Mouse (Mus musculus): ENCODE results near the gene Clstn3. TPM values are rescaled to one million over a fixed set of nuclear protein-coding genes. Genes with fewer than 3 reads are reported as not detected.
"Not testable (repeated sequence)": the region's sequence is repeated elsewhere in the genome, so short reads cannot be mapped to it uniquely, and the experiment has no call there.

Clstn3 gene
- polyA plus RNA-seq, 1 experiment from 2014 or later, result 4.1 TPM

DNA sequence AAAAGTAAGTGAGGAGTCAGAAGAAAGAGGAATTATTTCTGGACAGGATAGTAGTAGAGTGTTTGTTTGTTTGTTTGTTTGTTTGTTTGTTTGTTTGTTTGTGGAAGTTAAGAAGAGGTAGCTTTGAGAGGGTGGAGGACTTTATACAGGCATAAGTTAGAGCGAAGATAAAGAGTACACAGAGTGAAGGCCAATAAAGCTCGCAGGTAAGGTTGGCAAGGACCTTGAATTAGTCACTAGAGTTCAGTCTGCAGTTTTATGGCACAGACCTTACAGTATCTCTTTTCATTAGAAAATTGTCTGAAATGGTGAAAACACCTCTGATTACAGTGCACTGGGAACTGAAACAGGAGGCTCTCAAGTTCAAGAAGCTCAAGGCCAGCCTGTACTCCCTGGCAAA is 18.6 kb downstream of the Clstn3 start:
- Histone ChIP-seq H3K9ac (no peak overlapping the region), H3K36me3 (no peaks in the 10 kb centered on the region), H3K27ac (no peak overlapping the region), H3K4me1 (peaks cover 18% of the 10 kb centered on the region), H3K4me3 (no peak overlapping the region), H3K9me3 (replicated peaks) (no peaks in the 10 kb centered on the region), H3K4me2 (no peak overlapping the region), H3K27me3 (replicated peaks) (no peaks in the 10 kb centered on the region)
- WGBS (ENCODE audit: insufficient replicate concordance), result 75% methylated on average over 2 of the region's 2 CpGs
- ATAC-seq, result no peak

- Histone ChIP-seq H3K4me1 (no peaks in the 10 kb centered on the region), H3K9ac (no peak overlapping the region), H3K9me3 (replicated peaks) (no peaks in the 10 kb centered on the region), H3K36me3 (no peaks in the 10 kb centered on the region), H3K4me3 (no peak overlapping the region), H3K4me2 (no peak overlapping the region), H3K27me3 (replicated peaks) (no peaks in the 10 kb centered on the region), H3K27ac (no peak overlapping the region)
- no peak for ATAC-seq
- WGBS (ENCODE audit: insufficient replicate concordance), result 80% methylated on average over 2 of the region's 2 CpGs
Measured at GRCm38 (mm10) chr6:124443338-124443737, 21.3 kb downstream of the Clstn3 start.

DNA sequence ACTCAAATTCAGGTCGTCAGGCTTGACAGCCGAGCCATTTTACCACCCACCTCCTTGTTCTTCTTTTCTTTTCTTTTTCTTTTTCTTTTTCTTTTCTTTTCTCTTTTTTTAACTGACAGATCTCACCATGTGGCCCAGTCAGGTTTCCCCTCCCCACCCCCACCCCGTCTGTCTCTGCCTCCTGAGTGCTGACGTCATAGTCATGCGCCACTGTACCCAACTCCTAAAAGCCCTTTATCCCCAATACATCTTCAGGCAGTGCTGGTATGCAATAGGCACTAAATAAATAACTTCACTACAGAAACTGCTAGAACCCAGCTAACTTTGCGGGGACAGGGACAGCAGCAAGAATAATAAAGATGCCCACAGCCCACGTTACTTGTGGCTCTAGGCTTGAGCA is 28.3 kb downstream of the Clstn3 start:
- Histone ChIP-seq H3K27ac (no peak overlapping the region), H3K36me3 (0 out of 2 replicates have a peak, but pooled peaks cover 4% of the 10 kb centered on the region), H3K4me2 (no peak overlapping the region), H3K4me1 (no peaks in the 10 kb centered on the region), H3K27me3 (replicated peaks) (no peaks in the 10 kb centered on the region), H3K9me3 (replicated peaks) (no peaks in the 10 kb centered on the region), H3K9ac (no peak overlapping the region), H3K4me3 (no peak overlapping the region)
- ATAC-seq, result no peak
- 70% methylated on average over 7 of the region's 7 CpGs for WGBS (ENCODE audit: insufficient replicate concordance)

DNA sequence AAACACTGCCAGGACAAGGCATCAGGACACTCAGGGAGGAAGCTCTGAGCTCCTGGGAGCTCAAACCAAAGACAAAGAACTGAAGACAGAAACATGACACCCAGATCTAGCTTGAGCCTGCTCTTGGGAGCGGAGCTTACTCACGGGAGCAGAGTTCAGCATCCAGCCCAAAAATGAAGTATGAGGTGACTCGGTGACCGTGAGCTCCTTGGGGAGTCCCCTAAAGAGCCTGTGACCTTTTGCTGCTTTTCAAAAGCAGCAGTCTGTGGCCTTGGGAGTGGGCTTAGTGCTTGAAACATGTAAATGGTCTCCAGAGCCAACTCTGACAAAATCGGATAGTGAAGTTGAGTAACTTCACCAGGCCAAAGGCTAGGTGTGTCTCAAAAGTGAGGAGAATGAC is 29.4 kb downstream of the Clstn3 start:
- H3K27me3 ChIP-seq (replicated peaks), result no peaks in the 10 kb centered on the region
- WGBS (ENCODE audit: insufficient replicate concordance), result 71% methylated on average over 5 of the region's 5 CpGs
- no peak overlapping the region for H3K4me2 ChIP-seq
- no peak overlapping the region for H3K4me3 ChIP-seq
- ATAC-seq, result no peak
- no peaks in the 10 kb centered on the region for H3K9me3 ChIP-seq (replicated peaks)
- no peaks in the 10 kb centered on the region for H3K4me1 ChIP-seq
- H3K9ac ChIP-seq, result no peak overlapping the region
- 0 out of 2 replicates have a peak, but pooled peaks cover 4% of the 10 kb centered on the region for H3K36me3 ChIP-seq
- H3K27ac ChIP-seq, result no peak overlapping the region

- Histone ChIP-seq H3K27me3 (replicated peaks) (peaks cover 3% of the 10 kb centered on the region; the same call in 1 of the 2 replicates), H3K36me3 (0 out of 2 replicates have a peak, but pooled peaks cover 4% of the 10 kb centered on the region), H3K9ac (no peak overlapping the region), H3K4me3 (no peak overlapping the region), H3K27ac (no peak overlapping the region), H3K9me3 (replicated peaks) (no peaks in the 10 kb centered on the region), H3K4me1 (no peaks in the 10 kb centered on the region), H3K4me2 (no peak overlapping the region)
- 74% methylated on average over 8 of the region's 8 CpGs for WGBS (ENCODE audit: insufficient replicate concordance)
- no peak for ATAC-seq
Measured at GRCm38 (mm10) chr6:124433688-124434324, 30.8 kb downstream of the Clstn3 start.

DNA sequence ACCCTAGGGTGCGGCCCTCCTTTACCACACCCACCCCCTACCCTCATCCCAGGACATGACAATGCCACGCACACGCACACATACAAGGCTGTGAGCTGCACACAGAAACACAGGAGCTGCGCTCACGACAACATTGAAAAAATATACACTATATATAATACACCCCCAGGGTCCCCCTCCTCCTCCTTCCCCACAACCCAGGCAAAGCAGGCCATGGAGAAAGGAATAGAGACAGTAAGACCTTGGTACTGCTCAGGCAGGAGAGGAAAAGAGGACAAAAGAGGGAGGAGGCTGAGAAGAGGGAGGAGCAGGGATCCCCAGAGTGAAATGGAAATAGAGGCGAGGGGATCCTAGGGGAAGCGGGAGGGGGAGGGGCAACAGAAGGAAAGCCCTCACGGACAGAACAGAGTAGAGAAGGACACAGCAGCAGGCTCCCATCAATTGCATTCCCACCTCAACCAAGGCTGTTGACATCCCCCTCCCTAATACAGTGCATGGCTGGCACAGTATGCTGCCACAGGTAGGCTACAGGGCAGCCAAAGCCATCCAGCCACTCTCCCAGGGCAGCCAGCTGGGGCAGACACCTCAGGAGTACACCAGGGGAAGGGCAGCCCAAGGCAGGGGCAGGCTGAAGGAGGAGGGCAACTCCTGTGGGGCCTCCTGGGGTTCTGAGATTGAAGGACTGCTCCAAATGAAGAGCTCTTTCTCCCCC is 33.7 kb downstream of the Clstn3 start:
- H3K9ac ChIP-seq, result no peak overlapping the region
- H3K4me1 ChIP-seq, result peaks cover 7% of the 10 kb centered on the region; the same call in 1 of the 2 replicates
- WGBS (ENCODE audit: insufficient replicate concordance), result 63% methylated on average over 8 of the region's 8 CpGs
- no peak overlapping the region for H3K4me2 ChIP-seq
- no peak for ATAC-seq
- H3K27ac ChIP-seq, result no peak overlapping the region
- no peaks in the 10 kb centered on the region for H3K36me3 ChIP-seq
- no peaks in the 10 kb centered on the region for H3K9me3 ChIP-seq (replicated peaks)
- no peak overlapping the region for H3K4me3 ChIP-seq
- H3K27me3 ChIP-seq (replicated peaks), result peaks cover 10% of the 10 kb centered on the region

- no peaks in the 10 kb centered on the region for H3K9me3 ChIP-seq (replicated peaks)
- H3K4me3 ChIP-seq, result no peak overlapping the region
- 80% methylated on average over 3 of the region's 3 CpGs for WGBS (ENCODE audit: insufficient replicate concordance)
Measured at GRCm38 (mm10) chr6:124430379-124430778, 34.2 kb downstream of the Clstn3 start.

DNA sequence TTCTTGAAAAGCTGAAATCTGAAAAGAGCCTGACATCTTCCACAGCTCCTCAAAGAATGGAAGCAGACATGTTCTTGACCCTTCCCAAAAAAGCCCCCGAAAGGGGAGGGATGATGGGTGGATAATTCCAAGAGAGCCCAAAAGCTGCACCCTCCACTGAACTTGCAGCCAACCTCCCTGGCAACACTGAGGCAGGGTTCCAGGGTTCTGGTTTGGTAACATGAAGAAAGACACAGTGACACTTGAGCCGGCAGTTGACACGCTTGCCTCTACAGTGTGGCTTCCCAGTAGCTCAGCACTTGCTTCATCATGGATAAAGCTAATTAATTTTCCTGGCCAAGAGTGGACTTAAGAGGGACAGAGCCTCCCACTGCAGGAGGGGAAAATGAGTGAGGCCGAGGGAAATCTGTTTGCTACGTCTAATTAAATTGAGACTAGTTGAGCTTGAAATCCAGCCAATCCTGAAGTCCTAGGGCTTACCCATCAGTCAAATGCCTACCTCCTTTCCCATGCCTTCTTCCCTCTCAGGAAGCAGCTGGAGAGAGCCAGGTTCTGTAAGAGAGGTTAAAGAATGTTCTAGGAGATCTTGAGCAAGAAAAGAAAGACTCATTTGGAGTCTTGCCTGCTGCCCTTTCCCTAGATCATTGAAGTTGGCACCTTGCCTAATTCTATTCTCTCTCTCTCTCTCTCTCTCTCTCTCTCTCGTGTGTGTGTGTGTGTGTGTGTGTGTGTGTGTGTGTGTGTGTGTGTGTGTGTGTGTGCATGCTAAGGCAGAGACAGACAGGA is 36.6 kb downstream of the Clstn3 start:
- Histone ChIP-seq H3K9ac (no peak overlapping the region), H3K4me2 (no peak overlapping the region), H3K9me3 (replicated peaks) (no peaks in the 10 kb centered on the region), H3K27me3 (replicated peaks) (peaks cover 10% of the 10 kb centered on the region), H3K27ac (no peak overlapping the region), H3K4me1 (peaks cover 29% of the 10 kb centered on the region), H3K4me3 (no peak overlapping the region), H3K36me3 (no peaks in the 10 kb centered on the region)
- ATAC-seq, result no peak
- 64% methylated on average over 5 of the region's 6 CpGs for WGBS (ENCODE audit: insufficient replicate concordance)

More at GRCm38 (mm10) chr6:124430379-124430778, 34.2 kb downstream of the Clstn3 start:
- Histone ChIP-seq H3K36me3 (no peaks in the 10 kb centered on the region), H3K9ac (no peak overlapping the region), H3K4me2 (no peak overlapping the region), H3K27me3 (replicated peaks) (peaks cover 10% of the 10 kb centered on the region), H3K27ac (no peak overlapping the region), H3K4me1 (peaks cover 13% of the 10 kb centered on the region)
- ATAC-seq, result no peak

- H3K27ac ChIP-seq, result no peak overlapping the region
- no peak overlapping the region for H3K4me3 ChIP-seq
- 59% methylated on average over 7 of the region's 7 CpGs for WGBS (ENCODE audit: insufficient replicate concordance)
- ATAC-seq, result no peak
- no peak overlapping the region for H3K4me2 ChIP-seq
- H3K27me3 ChIP-seq (replicated peaks), result peaks cover 10% of the 10 kb centered on the region
- no peaks in the 10 kb centered on the region for H3K9me3 ChIP-seq (replicated peaks)
- H3K4me1 ChIP-seq, result peaks cover 29% of the 10 kb centered on the region
- H3K9ac ChIP-seq, result no peak overlapping the region
- H3K36me3 ChIP-seq, result no peaks in the 10 kb centered on the region
Measured at GRCm38 (mm10) chr6:124427289-124427688, 37.3 kb downstream of the Clstn3 start.

GRCm38 (mm10) chr6:124426604-124427003 is 38.0 kb downstream of the Clstn3 start:
- Histone ChIP-seq H3K36me3 (no peaks in the 10 kb centered on the region), H3K4me3 (no peak overlapping the region), H3K4me1 (peaks cover 29% of the 10 kb centered on the region), H3K4me2 (no peak overlapping the region), H3K9ac (no peak overlapping the region), H3K27me3 (replicated peaks) (peaks cover 10% of the 10 kb centered on the region), H3K9me3 (replicated peaks) (no peaks in the 10 kb centered on the region), H3K27ac (no peak overlapping the region)
- 64% methylated on average over 3 of the region's 3 CpGs for WGBS (ENCODE audit: insufficient replicate concordance)
- ATAC-seq, result no peak

DNA sequence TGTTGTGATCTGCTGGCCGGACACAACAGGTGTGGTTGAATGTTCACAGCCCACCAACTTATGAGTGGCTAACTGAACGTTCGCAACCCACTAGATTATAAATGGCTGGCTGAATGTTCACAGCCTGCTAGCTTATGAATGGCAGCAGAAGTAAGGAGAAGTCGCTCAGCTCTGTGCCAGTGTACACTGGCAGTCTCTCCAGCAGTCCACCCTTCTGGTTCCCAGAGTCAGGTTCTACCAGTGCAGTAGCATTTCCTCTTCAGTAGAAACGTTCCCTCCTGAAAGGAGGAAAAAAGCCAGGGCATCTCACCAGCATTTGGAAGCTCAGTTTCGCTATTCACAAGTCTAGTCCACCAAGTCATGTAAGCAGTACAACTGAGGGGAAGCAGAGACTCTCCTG is 39.1 kb downstream of the Clstn3 start:
- H3K4me1 ChIP-seq, result peaks cover 29% of the 10 kb centered on the region
- H3K27ac ChIP-seq, result no peak overlapping the region
- no peaks in the 10 kb centered on the region for H3K9me3 ChIP-seq (replicated peaks)
- peak overlapping the region; percentile 31; the same call in 1 of the 2 replicates for H3K9ac ChIP-seq
- H3K36me3 ChIP-seq, result no peaks in the 10 kb centered on the region
- peaks cover 10% of the 10 kb centered on the region for H3K27me3 ChIP-seq (replicated peaks)
- H3K4me2 ChIP-seq, result peak overlapping the region; percentile 46
- no peak overlapping the region for H3K4me3 ChIP-seq
- ATAC-seq, result no peak
- 58% methylated on average over 6 of the region's 6 CpGs for WGBS (ENCODE audit: insufficient replicate concordance)

- peaks cover 10% of the 10 kb centered on the region for H3K27me3 ChIP-seq (replicated peaks)
- peak overlapping the region; percentile 46 for H3K4me2 ChIP-seq
- not testable (repeated sequence) for H3K4me3 ChIP-seq; H3K36me3 ChIP-seq; H3K9me3 ChIP-seq (replicated peaks)
- H3K9ac ChIP-seq, result peak overlapping the region; percentile 45; the same call in 1 of the 2 replicates
- peaks cover 29% of the 10 kb centered on the region for H3K4me1 ChIP-seq
- 19% methylated on average over 7 of the region's 7 CpGs for WGBS (ENCODE audit: insufficient replicate concordance)
- peak; percentile 73 for ATAC-seq
- H3K27ac ChIP-seq, result peak overlapping the region; percentile 56; the same call in 1 of the 2 replicates
Measured at GRCm38 (mm10) chr6:124425042-124425441, 39.6 kb downstream of the Clstn3 start.
